Mouse (Mus musculus): ENCODE results near the gene Spata20.

Gene Spata20

DNA sequence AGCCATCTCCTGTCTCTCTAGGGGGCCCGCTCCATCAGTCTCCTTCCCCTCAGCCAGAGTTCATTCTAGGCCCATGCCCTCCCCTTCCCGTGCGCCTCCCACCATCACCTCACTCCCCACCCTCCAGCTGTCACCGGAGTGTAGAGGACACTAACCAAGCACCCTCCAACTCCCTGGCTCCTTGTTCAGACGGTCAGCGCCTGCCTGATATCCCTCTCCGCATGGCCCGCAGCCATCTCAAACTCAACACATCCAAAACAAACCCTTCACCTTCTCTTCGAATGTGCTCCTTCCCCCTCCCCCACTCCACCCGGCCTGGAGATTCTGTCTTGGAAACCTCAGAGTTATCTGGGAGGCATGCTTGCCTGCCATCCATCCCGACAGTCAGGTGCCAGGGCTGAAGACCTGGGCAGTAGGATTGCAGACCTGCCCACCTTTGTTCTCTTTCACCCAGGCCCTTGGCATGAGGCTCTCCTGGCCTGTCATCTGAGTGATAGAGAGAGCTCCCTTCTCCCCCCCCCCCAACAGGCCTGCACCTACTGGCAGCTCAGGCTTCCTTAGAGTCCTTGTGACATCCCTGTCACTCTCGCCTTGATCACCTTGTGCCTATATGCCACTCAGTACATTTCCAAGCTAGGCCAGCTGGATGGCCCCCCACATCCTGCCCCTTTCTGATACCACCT is 34.7 kb downstream of the Spata20 start:
- no peak for DNase-seq (ENCODE audit: low spot score in 2 of 2)

GRCm38 (mm10) chr11:94449886-94450285 is 36.1 kb downstream of the Spata20 start:
- no peak for DNase-seq (ENCODE audit: low spot score in 2 of 2)

GRCm38 (mm10) chr11:94449239-94449638 is 36.7 kb downstream of the Spata20 start:
- no peak for DNase-seq (ENCODE audit: low spot score in 2 of 2)

DNA sequence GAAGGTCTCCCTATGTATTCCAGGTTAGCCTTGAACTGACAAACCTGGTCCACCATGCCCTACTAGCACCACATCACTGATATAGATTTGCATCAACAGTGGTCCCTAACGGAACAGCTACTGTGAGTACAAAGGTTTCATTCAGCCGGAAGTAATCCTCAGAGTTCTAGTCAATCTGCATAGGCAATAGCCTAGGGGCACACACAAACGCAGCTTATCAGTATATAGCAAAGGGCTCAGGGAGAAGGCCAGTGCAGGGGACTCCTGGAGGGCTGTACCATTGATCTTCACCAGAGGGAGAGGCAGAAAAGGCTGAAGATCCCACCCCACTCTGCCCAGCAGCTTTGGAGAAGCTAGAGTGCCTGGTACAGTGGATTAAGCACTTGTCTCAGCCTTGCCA is 39.0 kb downstream of the Spata20 start:
- DNase-seq (ENCODE audit: low spot score in 2 of 2) = no peak

DNA sequence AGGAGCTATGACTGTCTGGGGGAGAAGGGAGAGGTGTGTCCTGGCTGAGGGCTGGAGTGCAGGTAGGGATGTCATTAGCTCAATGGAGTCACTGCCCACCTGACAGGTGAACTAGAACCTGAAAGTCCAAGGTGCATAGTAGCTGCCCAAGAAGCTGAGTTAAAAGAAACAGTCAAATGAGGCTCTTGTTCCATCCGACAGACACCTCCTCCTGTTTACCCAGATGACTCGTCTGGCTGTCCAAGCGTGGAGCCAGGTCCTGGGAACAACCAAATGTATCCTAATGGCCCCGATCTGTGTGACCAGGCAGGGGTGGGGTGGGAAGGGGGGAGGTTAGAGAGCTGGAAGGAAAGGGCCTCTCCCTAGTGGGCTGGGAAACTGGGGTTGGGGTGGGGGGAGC is 40.7 kb downstream of the Spata20 start:
- DNase-seq (ENCODE audit: low spot score in 2 of 2) = no peak

DNA sequence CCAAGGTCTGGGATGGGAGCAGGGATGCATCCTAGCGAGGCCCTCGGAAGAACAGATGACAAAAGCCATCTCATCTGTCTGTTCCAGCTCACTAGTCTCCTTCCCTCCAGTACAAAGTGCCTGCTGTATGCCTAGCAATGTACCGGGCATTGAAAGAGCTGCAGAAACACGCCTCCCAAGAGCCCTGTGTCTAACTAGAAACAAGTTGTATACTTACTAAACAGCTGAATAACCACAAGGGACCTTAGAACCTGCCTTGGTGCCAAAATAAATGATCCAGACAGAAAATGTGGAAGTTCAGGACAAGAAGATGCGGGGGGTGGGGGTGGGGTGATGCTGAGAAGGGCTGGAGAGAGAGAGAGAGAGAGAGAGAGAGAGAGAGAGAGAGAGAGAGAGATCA is 41.1 kb downstream of the Spata20 start:
- DNase-seq (ENCODE audit: low spot score in 2 of 2) = no peak

GRCm38 (mm10) chr11:94441752-94442151 is 44.2 kb downstream of the Spata20 start:
- DNase-seq (ENCODE audit: low spot score in 2 of 2) = no peak

- DNase-seq (ENCODE audit: low spot score in 2 of 2) = no peak
Observed at GRCm38 (mm10) chr11:94441122-94441521, 44.9 kb downstream of the Spata20 start.

GRCm38 (mm10) chr11:94440421-94440820 is 45.6 kb downstream of the Spata20 start:
- DNase-seq (ENCODE audit: low spot score in 2 of 2) = no peak

DNA sequence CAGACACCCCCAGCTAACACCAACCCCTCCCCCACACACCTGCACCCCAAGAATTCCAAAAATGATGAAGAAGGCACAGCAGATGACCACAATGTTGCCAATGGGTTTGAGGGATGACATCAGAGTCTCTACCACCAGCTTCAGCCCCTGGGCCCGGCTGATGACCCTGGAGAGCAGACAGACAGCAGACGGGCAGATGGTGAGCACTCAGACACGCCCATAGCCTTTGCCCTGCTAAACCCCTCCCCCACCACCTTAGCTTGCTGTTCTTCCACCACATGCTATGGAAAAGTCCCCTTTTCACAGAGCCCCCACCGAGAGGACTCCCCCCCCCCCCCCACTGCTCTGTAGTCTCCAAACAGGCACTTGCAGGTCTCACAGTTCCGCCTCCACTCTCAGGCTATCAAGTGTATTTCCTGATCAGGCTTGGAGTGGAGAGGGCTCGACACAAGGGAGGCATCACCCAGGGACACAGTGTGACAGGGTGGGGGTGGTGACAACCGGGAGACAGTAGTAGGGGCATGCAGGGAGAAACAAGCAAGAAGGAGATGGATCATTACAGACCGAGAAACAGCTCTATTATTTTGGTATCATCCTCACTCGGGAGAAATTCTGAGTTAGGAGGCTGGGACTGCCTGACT is 56.8 kb downstream of the Spata20 start:
- no peak for DNase-seq (ENCODE audit: low spot score in 2 of 2)
